Mouse (Mus musculus): ENCODE data around the gene Myoz1.

Myoz1 gene

GRCm38 (mm10) chr14:20668154-20668810 lies 11.9 kb upstream of the Myoz1 start, which contains the start of gene Synpo2l:
Synpo2l (minus strand) TSS chr14:20668354.
- no peak for DNase-seq

DNA sequence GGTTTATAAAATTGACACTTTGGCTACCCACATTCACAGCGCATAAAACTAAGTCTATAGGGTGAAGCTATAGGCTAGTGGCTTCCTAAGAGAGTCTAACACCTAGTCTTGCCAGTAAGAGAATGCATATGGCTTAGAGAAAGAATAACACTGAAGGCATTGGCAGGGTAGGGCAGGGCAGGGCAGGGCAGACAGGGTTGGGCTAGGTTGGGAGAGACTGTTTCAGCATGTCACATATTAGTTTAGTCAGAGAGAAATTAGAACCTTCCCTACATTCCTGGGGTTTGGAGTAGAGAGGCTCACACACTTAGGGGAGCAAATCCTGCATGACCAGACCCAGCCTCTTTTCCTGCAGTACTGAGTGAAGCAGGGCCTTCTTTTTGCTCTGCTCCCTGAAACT lies 11.1 kb upstream of the Myoz1 start:
- no peak for DNase-seq

GRCm38 (mm10) chr14:20664436-20664835 lies 8.1 kb upstream of the Myoz1 start:
- no peak for DNase-seq

- DNase-seq: no peak
These were observed 7.3 kb upstream of the Myoz1 start for GRCm38 (mm10) chr14:20663601-20664000.

DNA sequence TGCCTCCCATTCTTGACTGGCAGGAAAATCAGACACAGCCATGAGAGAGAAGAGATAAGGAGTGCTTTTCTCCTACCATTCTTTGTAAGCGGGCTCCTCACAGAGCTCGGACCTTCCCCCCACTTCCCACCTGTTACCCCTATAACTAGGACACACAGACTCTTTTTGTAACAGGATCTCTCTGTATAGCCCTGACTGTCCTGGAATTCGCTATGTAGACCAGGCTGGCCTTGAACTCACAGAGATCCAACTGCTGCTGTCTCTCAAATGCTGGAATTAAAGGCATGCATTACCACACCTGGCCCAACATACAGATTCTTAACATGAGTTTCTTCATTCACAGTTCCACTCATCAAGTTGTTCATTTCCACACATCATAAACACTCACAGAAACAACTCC lies 6.4 kb upstream of the Myoz1 start:
- no peak for DNase-seq

DNA sequence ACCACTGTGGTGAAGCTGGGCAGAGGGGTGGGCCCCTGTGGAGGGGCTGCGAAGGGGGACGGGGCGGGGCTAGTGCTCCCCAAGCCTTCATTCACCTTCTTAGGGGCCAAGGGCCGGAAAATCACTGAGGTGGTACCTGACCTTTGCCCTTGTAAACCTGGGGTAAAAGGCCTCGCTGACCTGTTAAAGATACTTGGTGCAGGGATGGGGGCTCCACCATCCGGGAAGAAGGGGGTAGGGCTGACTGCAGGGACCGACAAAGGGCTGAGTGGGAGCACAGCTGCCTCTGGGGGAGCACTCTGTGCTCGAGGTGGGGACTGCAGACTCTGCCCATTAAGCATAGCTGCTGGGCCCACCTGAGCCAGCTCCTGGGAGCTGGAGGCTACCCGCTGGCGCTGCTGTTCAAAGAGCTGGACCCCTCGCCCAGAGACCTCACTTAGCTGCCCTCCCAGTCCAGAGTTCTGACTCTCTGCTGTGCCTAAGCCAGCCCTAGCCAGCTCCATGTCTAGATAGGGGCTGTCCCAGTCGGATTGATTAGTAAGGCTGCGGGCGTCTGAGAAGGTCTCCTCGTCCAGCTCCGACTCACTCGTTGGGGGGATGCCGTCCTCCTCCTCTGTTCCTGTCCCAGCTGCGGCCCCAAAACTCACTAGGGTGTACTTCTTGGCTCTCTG lies 5.5 kb upstream of the Myoz1 start:
- DNase-seq: peak; percentile 28

GRCm38 (mm10) chr14:20660827-20661660 lies 4.7 kb upstream of the Myoz1 start:
- DNase-seq: peak; percentile 94

- DNase-seq: no peak
These were observed 3.3 kb upstream of the Myoz1 start for GRCm38 (mm10) chr14:20659687-20660086.

DNA sequence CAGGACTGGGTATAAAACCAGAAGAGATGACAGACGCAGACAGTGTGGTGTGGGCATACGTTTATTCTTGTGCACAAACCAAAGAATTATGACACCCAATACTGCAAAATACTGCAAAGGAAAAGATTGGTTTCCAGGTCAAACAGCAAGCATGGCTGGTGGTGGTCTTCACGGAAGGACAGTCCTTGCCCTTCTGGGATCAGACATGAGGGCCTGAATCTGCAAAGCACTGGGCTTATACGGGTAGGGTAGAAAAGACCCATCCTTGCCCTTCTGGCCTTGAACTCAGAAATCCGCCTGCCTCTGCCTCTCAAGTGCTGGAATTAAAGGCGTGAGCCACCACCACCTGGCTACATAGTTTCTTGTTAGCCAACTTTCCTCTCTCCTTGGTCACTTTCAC lies 2.6 kb upstream of the Myoz1 start:
- no peak for DNase-seq

DNA sequence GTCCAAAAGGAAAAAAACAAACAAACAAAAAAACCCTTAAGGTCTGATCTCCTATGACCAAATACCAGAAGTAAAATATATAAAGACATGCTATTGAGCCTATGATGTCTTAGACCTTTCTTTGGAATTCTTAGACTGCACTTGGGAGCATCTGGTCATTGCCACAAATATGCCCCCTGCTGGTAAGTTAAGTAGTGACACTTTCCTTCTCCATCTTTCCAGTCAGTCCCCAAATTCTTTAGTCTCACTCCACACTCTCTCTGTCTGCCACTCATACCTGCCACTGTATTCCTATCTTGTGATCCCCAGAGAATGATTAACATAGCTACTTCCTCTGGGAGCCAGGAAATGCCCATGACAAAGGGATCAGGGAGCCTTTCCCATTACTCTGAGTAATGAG lies 2.0 kb upstream of the Myoz1 start:
- DNase-seq: no peak

DNA sequence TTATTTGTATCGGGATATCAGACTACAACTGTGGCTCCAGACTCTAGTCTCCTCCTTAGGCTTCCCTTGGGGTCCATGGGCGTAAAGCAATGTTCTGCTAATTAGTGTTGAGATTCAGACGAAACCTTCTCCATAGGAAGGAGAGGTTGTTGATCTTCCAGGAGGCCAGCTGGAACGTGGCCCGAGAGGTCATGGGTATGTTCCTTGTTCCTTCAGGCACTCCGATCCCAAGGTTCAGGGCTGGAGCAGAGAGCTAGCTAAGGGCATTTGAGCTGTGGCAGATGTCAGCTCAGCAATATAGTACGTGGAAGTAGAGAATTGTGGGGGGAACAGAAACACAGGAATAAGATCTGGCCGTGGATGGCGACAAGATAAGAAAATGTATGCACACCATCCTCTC lies 609 bp downstream of the Myoz1 start:
- no peak for DNase-seq

DNA sequence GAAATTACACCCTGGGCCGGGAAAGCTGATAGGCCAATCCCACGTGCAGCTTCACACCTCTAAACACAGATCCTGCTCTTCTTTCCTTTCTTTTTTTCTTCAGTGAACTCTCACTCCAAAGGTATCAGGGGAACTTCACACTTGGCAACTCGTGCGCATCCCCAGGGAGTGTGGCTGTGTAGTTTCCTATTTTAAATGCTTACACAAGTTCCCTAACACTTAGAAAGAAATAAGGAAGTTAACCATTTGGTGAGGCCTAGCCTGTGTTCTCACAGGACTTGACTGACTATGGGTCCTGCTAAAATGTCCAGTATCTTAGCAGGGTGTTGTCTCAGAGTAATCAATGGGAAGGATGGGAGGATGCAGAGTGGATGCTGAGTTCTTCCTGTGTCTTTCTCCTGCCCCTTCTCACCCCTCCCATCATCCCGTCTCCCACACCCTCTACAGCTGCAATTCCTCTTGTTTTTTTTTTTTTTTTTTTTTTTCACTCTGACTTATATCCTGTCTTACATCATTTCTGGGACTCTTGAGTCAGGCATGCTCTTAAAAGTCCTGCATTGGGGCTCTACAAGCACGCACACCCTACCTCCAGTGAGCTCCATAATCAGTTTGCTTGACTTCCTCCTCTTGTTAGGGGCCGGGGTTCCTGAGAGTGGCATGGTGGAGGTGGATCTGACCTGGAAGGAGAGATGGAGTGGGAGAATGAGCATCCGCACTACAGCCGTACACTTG lies 1.5 kb downstream of the Myoz1 start:
- no peak for DNase-seq

DNA sequence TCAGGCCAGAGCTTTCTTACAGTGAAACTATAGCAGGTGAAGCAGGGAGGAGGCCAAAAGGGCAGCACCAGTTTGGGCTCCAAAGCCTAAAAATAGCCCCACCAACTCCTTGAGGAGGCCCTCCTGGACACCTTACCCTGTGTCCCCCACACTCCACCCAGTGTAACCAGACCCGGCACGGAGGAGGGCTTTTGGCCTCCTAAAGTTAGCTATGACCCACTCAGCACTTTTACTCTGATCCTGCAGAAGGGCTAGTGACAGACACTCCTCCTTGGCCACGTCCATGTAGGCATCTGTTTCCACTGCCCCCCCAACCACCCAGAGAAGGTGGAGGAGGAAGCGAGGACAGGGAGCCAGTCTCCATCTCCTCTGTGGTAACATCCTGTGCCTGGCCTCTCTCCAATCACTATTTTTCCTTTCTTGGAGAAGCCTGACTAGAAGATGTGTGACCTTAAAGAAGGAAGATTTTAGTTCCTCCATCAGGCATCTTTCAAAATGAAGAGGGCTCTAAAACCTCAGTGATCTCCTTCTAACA lies 4.6 kb downstream of the Myoz1 start:
- DNase-seq: no peak

GRCm38 (mm10) chr14:20651000-20651399 lies 5.3 kb downstream of the Myoz1 start:
- no peak for DNase-seq

GRCm38 (mm10) chr14:20646381-20646780 lies 10.0 kb downstream of the Myoz1 start:
- no peak for DNase-seq

GRCm38 (mm10) chr14:20645547-20645946 lies 10.8 kb downstream of the Myoz1 start:
- DNase-seq: no peak

DNA sequence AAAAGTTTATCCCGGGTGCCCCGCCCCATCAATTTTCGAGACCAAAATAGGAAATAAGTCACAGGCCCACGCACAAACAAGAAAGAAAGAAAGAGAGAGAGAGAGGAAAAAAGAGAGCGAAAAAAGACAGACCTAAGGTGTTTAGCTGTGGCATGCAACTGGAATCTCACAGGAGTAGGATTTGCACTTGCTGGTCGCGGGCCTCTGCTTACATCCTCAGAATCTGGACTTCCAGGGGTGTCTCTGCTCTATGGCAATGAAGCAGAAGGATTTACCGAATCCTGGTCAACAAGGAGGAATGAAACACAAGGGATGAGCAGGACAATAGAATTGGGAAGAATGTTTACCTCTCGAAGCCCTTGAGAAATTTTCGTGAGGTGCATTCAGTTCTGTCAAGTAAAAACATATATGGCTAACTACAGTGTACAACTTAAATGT lies 14.9 kb downstream of the Myoz1 start:
- no peak for DNase-seq

DNA sequence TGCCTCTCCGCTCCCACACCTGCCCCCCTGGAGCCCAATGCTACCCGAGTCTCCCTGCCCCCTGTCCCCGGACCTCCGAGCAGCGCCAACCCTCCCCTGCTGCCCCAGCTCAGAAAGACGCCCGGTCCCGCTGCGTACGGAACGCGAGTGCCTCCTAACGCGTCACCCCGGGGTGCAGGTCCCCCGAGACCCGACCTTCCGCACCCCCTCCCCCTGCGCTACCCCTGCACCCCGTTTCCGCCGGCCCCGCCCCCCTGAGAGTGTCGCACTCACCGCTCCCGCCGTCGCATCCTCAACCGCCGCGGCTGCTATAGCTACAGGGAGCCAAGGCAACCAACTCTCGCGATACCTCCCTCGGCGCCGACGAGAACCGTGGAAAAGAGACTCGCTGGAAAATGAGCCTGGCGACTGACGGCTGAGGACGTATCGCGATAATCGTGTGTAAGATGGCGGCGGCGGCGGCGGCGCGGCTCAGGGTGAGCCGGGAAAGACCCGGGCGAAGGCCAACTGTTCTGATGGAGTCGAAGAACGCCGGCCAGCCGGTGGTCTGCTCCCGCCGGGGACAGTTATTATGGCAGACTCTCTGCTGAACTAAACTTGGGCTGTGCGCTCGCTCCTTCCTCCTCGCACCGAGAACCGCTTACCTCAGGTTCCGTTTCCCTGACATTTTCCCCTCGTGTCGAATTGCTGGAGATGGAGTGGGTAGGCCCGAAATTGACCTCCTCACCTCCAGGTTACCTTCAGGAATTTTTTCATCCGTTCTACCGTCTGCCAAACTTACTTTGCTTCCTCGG lies 15.5 kb downstream of the Myoz1 start, which contains the start of gene Usp54:
TSS of gene Usp54 (minus strand) at position 420 of the 794 bp plus-strand sequence.
- DNase-seq: peak; percentile 96

- peak; percentile 29 for DNase-seq
These were observed 16.3 kb downstream of the Myoz1 start for GRCm38 (mm10) chr14:20639918-20640619.

GRCm38 (mm10) chr14:20638702-20639101 lies 17.6 kb downstream of the Myoz1 start:
- DNase-seq: no peak
